Mouse (Mus musculus): ENCODE data around the gene Mdm2. TPM values are rescaled to one million over a fixed set of nuclear protein-coding genes. Genes with fewer than 3 reads are reported as not detected.

The Mdm2 gene
- polyA plus RNA-seq, 1 experiment from 2014 or later = 14.8 TPM

GRCm38 (mm10) chr10:117680868-117681513 lies 29.6 kb downstream of the Mdm2 start:
- no peak for TF ChIP-seq CTCF (IDR thresholded peaks at IDR 0.05; ENCODE audit: low read depth)
- TF ChIP-seq EP300 (optimal IDR thresholded peaks at IDR 0.05) = no peak
- WGBS = 84% methylated on average over 12 of the region's 12 CpGs
- Histone ChIP-seq H3K9ac (ENCODE audit: low read length) (no peak overlapping the region), H3K9me3 (ENCODE audit: control insufficient read depth, low read length) (no peaks in the 10 kb centered on the region), H3K4me2 (replicated peaks; ENCODE audit: low read depth) (no peak overlapping the region), H3K36me3 (ENCODE audit: control insufficient read depth, insufficient read depth, low read length) (no peaks in the 10 kb centered on the region), H3K27ac (replicated peaks) (no peak overlapping the region), H3K27me3 (ENCODE audit: control insufficient read depth, insufficient read depth, low read length) (no peaks in the 10 kb centered on the region), H3K4me3 (ENCODE audit: low read depth, low read length) (no peak overlapping the region), H3K4me1 (replicated peaks; ENCODE audit: control insufficient read depth, insufficient read depth) (no peaks in the 10 kb centered on the region; the same call in 1 of the 2 replicates)
- ATAC-seq (ENCODE audit: low FRiP score, low TSS enrichment) = no peak
- no peak for DNase-seq (ENCODE audit: low spot score)

GRCm38 (mm10) chr10:117679963-117680473 lies 30.5 kb downstream of the Mdm2 start:
- H3K4me2 ChIP-seq (replicated peaks; ENCODE audit: low read depth) = no peak overlapping the region
- H3K9ac ChIP-seq (ENCODE audit: low read length) = no peak overlapping the region
- DNase-seq (ENCODE audit: low spot score) (no peak), ATAC-seq (ENCODE audit: low FRiP score, low TSS enrichment) (no peak)
- no peaks in the 10 kb centered on the region for H3K9me3 ChIP-seq (ENCODE audit: control insufficient read depth, low read length)
- no peaks in the 10 kb centered on the region for H3K36me3 ChIP-seq (ENCODE audit: control insufficient read depth, insufficient read depth, low read length)
- no peaks in the 10 kb centered on the region; the same call in 1 of the 2 replicates for H3K4me1 ChIP-seq (replicated peaks; ENCODE audit: control insufficient read depth, insufficient read depth)
- no peaks in the 10 kb centered on the region for H3K27me3 ChIP-seq (ENCODE audit: control insufficient read depth, insufficient read depth, low read length)
- H3K4me3 ChIP-seq (ENCODE audit: low read depth, low read length) = no peak overlapping the region
- TF ChIP-seq EP300 (optimal IDR thresholded peaks at IDR 0.05) (no peak), CTCF (IDR thresholded peaks at IDR 0.05; ENCODE audit: low read depth) (no peak)
- WGBS = 92% methylated on average over 14 of the region's 14 CpGs
- H3K27ac ChIP-seq (replicated peaks) = no peak overlapping the region

DNA sequence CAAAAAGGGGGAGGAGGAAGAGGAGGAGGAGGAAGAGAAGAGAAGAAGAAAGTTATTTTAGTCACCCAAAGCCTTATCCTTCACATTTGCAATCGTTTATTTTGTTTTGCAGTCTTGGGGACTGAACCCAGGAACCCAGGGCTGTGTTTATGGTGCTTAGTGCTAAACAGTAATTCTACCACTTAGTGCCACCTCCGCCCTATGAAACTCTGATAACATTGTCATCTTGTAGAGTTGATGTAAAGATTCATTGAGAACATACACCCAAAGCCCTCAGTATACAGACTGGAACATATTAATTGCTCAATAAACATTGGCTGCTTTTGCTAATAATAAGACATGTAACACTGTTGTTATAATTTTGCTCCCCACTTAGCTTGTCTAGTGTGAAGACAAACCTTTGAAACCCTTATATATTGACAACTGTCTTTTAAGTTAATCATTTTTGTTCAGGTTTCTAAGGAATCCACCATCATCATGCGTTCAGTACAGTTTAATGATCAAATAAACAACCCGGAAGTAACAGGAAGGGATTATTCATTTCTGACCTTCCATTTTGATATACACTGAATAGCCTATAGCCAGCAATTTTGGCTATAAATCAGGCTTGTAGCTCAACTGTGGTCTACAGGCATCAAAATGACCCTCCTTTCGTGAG lies 31.4 kb downstream of the Mdm2 start:
- TF ChIP-seq CTCF (IDR thresholded peaks at IDR 0.05; ENCODE audit: low read depth) = no peak
- TF ChIP-seq EP300 (optimal IDR thresholded peaks at IDR 0.05) = no peak
- no peaks in the 10 kb centered on the region; the same call in 1 of the 2 replicates for H3K4me1 ChIP-seq (replicated peaks; ENCODE audit: control insufficient read depth, insufficient read depth)
- ATAC-seq (ENCODE audit: low FRiP score, low TSS enrichment) (no peak), DNase-seq (ENCODE audit: low spot score) (no peak)
- no peak overlapping the region for H3K27ac ChIP-seq (replicated peaks)
- no peaks in the 10 kb centered on the region for H3K27me3 ChIP-seq (ENCODE audit: control insufficient read depth, insufficient read depth, low read length)
- no peak overlapping the region for H3K4me2 ChIP-seq (replicated peaks; ENCODE audit: low read depth)
- WGBS = 70% methylated on average over 5 of the region's 5 CpGs
- no peak overlapping the region for H3K4me3 ChIP-seq (ENCODE audit: low read depth, low read length)
- no peaks in the 10 kb centered on the region for H3K36me3 ChIP-seq (ENCODE audit: control insufficient read depth, insufficient read depth, low read length)
- H3K9ac ChIP-seq (ENCODE audit: low read length) = no peak overlapping the region
- no peaks in the 10 kb centered on the region for H3K9me3 ChIP-seq (ENCODE audit: control insufficient read depth, low read length)

GRCm38 (mm10) chr10:117678357-117678756 lies 32.2 kb downstream of the Mdm2 start:
- no peak overlapping the region for H3K9ac ChIP-seq (ENCODE audit: low read length)
- DNase-seq (ENCODE audit: low spot score) (no peak), ATAC-seq (ENCODE audit: low FRiP score, low TSS enrichment) (no peak)
- H3K4me1 ChIP-seq (replicated peaks; ENCODE audit: control insufficient read depth, insufficient read depth) = no peaks in the 10 kb centered on the region; the same call in 1 of the 2 replicates
- 58% methylated on average over 5 of the region's 5 CpGs for WGBS
- no peak overlapping the region for H3K27ac ChIP-seq (replicated peaks)
- no peak for TF ChIP-seq EP300 (optimal IDR thresholded peaks at IDR 0.05)
- no peak for TF ChIP-seq CTCF (IDR thresholded peaks at IDR 0.05; ENCODE audit: low read depth)
- no peaks in the 10 kb centered on the region for H3K36me3 ChIP-seq (ENCODE audit: control insufficient read depth, insufficient read depth, low read length)
- no peak overlapping the region for H3K4me2 ChIP-seq (replicated peaks; ENCODE audit: low read depth)
- H3K27me3 ChIP-seq (ENCODE audit: control insufficient read depth, insufficient read depth, low read length) = no peaks in the 10 kb centered on the region
- no peak overlapping the region for H3K4me3 ChIP-seq (ENCODE audit: low read depth, low read length)
- no peaks in the 10 kb centered on the region for H3K9me3 ChIP-seq (ENCODE audit: control insufficient read depth, low read length)

DNA sequence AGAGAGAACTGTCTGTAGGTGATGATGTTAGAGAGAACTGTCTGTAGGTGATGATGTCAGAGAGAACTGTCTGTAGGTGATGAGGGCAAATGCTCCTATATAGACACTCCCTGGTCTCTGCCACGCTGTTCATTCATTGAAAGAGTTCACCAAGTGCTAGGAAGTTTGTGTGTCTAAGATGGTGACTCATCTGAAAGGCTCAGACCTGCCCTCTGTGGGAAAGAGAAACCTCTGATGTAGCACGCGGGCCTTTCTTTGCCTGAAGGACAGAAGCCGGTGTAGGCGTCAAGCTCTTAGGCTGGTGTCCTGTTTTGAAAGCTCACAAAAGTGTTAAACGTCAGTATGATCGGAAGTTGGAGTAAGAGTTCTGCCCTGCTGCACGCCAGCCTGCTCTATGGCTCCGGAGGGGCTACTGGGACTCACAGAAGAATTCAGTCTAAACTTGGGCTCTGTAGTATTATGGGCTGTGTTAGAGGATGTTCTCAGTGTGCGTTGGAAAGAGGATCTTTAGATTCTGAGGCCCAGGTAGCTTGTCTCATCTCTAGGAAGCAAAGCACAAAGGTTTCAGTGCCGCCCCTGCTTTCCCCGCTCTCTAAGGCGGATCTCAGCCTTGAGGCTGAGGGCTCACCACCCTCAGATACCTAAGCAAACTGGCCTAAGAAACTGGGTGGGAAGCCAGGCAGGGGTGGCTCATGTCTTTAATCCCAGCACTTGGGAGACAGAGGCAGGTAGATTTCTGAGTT lies 32.9 kb downstream of the Mdm2 start:
- H3K27me3 ChIP-seq (ENCODE audit: control insufficient read depth, insufficient read depth, low read length) = no peaks in the 10 kb centered on the region
- H3K27ac ChIP-seq (replicated peaks) = no peak overlapping the region
- no peak overlapping the region for H3K9ac ChIP-seq (ENCODE audit: low read length)
- peak; percentile 49 for DNase-seq (ENCODE audit: low spot score)
- H3K4me2 ChIP-seq (replicated peaks; ENCODE audit: low read depth) = no peak overlapping the region
- no peaks in the 10 kb centered on the region; the same call in 1 of the 2 replicates for H3K4me1 ChIP-seq (replicated peaks; ENCODE audit: control insufficient read depth, insufficient read depth)
- no peaks in the 10 kb centered on the region for H3K36me3 ChIP-seq (ENCODE audit: control insufficient read depth, insufficient read depth, low read length)
- no peaks in the 10 kb centered on the region for H3K9me3 ChIP-seq (ENCODE audit: control insufficient read depth, low read length)
- ATAC-seq (ENCODE audit: low FRiP score, low TSS enrichment) = peak; percentile 89
- 61% methylated on average over 13 of the region's 13 CpGs for WGBS
- no peak overlapping the region for H3K4me3 ChIP-seq (ENCODE audit: low read depth, low read length)
- TF ChIP-seq CTCF (IDR thresholded peaks at IDR 0.05; ENCODE audit: low read depth) (peak; percentile 47), EP300 (optimal IDR thresholded peaks at IDR 0.05) (no peak)

Measured in stomach, postnatal 0 days (tissue).